Mouse (Mus musculus) stomach, embryonic 14.5 days (tissue): ENCODE results near the gene Evx2. TPM values are rescaled to one million over a fixed set of nuclear protein-coding genes. Genes with fewer than 3 reads are reported as not detected.

Experiments
- ATAC-seq: fragments of 200-750 bp; cut with Nextera tagmentation; 2 replicates; pipeline ENCODE4 v1.8.0; 2017; ENCODE audit warnings: low read depth, moderate TSS enrichment; ENCODE audit not compliant: insufficient number of reproducible peaks, insufficient read depth, low FRiP score
- H3K27ac ChIP-seq: fragments of 300-500 bp; sonication (generic); 2 replicates; pipeline ENCODE4 v1.5.1; 2014; ENCODE audit warnings: mild to moderate bottlenecking, low read length, moderate library complexity, mixed read lengths
- H3K27me3 ChIP-seq: fragments of 300-500 bp; sonication (generic); 2 replicates; pipeline ENCODE4 v1.6.1; 2014; ENCODE audit warnings: low read length, control low read depth, mixed read lengths; ENCODE audit not compliant: control insufficient read depth, insufficient read depth
- H3K36me3 ChIP-seq: fragments of 300-500 bp; sonication (generic); 2 replicates; pipeline ENCODE4 v1.6.1; 2014; ENCODE audit warnings: mild to moderate bottlenecking, control low read depth, low read length, moderate library complexity, mixed read lengths; ENCODE audit not compliant: control insufficient read depth, insufficient read depth
- H3K4me1 ChIP-seq: fragments of 300-500 bp; sonication (generic); 2 replicates; pipeline ENCODE4 v1.6.1; 2014; ENCODE audit warnings: low read length, control low read depth, mixed read lengths; ENCODE audit not compliant: control insufficient read depth, insufficient read depth
- H3K4me2 ChIP-seq: fragments of 300-500 bp; sonication (generic); replicated peaks from 2 replicates; pipeline ENCODE4 v1.6.1; 2014; ENCODE audit warnings: low read depth, low read length, control low read depth
- H3K4me3 ChIP-seq: fragments of 300-500 bp; sonication (generic); 2 replicates; pipeline ENCODE4 v1.5.1; 2014; ENCODE audit warnings: low read depth, low read length, control low read depth
- H3K9ac ChIP-seq: fragments of 300-500 bp; sonication (generic); replicated peaks from 2 replicates; pipeline ENCODE4 v1.6.1; 2014; ENCODE audit warnings: low read depth, mild to moderate bottlenecking, control low read depth, low read length, moderate library complexity, mixed read lengths
- H3K9me3 ChIP-seq: fragments of 300-500 bp; sonication (generic); 2 replicates; pipeline ENCODE4 v1.6.1; 2016; ENCODE audit warnings: low read depth, low read length, control low read depth; ENCODE audit not compliant: control insufficient read depth
- WGBS: fragments of 180-500 bp; shearing (Covaris S2); extraction: QIAGEN DNeasy Blood & Tissue Kit; methylation state at CpG from one replicate; pipeline ENCODE4 v1.1.7; 2014; 5-methylcytosine and 5-hydroxymethylcytosine counted together
- polyA plus RNA-seq: library from polyadenylated mRNA; unstranded; fragments of >200 nt; fragmentation: Nextera tagmentation; extraction: Ambion mirVana; gene quantifications from 2 replicates; pipeline ENCODE4 v1.2.1, GENCODE M21; 2014

Gene Evx2
- polyA plus RNA-seq, 1 experiment from 2014 or later: not detected

DNA sequence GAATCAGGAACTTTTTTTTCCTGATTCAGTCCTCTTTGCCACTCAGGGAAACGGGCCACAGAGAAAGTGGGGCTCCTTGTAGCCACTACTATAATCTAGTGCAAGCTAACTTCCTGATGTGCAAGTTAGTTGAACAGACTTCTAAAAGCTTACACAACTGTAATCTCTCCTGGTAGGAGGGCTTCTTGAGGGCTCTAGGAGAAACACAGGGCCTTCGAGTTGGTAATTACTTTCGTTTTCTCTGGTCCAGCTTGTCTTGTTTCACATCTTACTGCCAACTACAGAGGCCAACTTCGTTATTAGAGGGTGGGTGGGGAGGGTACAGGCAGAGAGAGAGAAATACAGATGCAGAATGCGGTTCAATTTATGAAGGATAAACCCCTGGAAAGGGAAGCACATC, 12.5 kb upstream of the Evx2 start:
- WGBS: 6% methylated on average over 5 of the region's 5 CpGs
- peaks cover 82% of the 10 kb centered on the region for H3K27me3 ChIP-seq
- no peak overlapping the region for H3K4me3 ChIP-seq
- H3K36me3 ChIP-seq: no peaks in the 10 kb centered on the region
- no peak for ATAC-seq
- H3K27ac ChIP-seq: no peak overlapping the region
- H3K4me1 ChIP-seq: peaks cover 6% of the 10 kb centered on the region; the same call in 1 of the 2 replicates
- no peak overlapping the region for H3K9ac ChIP-seq
- H3K9me3 ChIP-seq: no peaks in the 10 kb centered on the region
- H3K4me2 ChIP-seq: no peak overlapping the region

DNA sequence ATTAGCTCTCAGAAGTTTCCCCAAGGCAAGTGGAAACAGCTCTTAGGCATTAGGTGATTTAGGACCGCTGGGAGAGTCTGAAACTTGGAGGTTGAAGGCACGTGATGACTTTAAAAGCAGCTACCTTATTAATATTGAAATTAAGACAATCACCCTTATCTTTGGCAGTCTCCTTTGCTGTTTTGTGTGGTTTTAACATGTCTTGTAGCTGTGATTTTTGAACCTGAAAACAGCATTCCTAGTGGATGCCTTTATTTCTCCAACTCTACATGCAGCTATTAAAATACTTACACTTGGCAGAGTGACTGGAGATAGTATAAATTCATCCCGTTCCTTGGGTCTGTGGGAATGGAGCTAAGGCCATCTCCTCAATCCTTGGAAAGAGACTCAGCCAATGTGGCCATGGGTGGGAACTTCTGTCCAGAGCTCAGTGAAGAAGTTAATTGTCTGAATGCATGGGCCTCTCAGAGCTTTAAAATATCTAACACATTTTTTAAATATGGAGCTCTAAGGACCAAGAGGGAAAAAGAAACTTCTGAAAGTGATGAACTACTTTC, 11.4 kb upstream of the Evx2 start:
- Histone ChIP-seq H3K4me3 (no peak overlapping the region), H3K27me3 (peaks cover 79% of the 10 kb centered on the region), H3K9ac (no peak overlapping the region), H3K4me1 (peaks cover 6% of the 10 kb centered on the region; the same call in 1 of the 2 replicates), H3K36me3 (no peaks in the 10 kb centered on the region), H3K27ac (no peak overlapping the region), H3K4me2 (no peak overlapping the region), H3K9me3 (no peaks in the 10 kb centered on the region)
- ATAC-seq: no peak
- 3% methylated on average over 3 of the region's 3 CpGs for WGBS

GRCm38 (mm10) chr2:74669650-74670235, 10.4 kb upstream of the Evx2 start:
- Histone ChIP-seq H3K4me3 (no peak overlapping the region), H3K4me1 (peaks cover 6% of the 10 kb centered on the region; the same call in 1 of the 2 replicates), H3K36me3 (no peaks in the 10 kb centered on the region), H3K9me3 (no peaks in the 10 kb centered on the region), H3K27ac (no peak overlapping the region), H3K9ac (no peak overlapping the region), H3K27me3 (peaks cover 80% of the 10 kb centered on the region), H3K4me2 (no peak overlapping the region)
- WGBS: 1% methylated on average over 14 of the region's 14 CpGs
- no peak for ATAC-seq

DNA sequence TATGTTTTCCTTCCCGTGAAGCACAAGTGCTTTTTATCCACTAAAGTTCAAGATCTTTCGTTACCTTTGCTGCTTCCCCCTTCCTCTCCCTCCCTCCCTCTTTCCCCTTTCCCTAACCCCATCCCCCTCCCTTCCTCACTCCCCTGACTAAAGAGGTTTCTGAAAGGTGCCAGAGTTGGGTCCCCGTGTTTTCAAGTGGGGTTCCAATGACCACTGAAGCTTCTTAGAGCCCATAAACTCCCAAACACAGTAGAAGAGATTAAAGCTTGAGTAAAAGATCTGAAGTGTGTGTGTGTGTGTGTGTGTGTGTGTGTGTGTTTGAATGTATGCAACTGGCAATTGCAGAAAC, 9.8 kb upstream of the Evx2 start:
- Histone ChIP-seq H3K4me2 (no peak overlapping the region), H3K9ac (no peak overlapping the region), H3K27ac (no peak overlapping the region), H3K4me3 (no peak overlapping the region), H3K27me3 (peaks cover 80% of the 10 kb centered on the region), H3K9me3 (no peaks in the 10 kb centered on the region), H3K4me1 (peaks cover 6% of the 10 kb centered on the region; the same call in 1 of the 2 replicates), H3K36me3 (no peaks in the 10 kb centered on the region)
- ATAC-seq: no peak
- WGBS: 3% methylated on average over 3 of the region's 3 CpGs

GRCm38 (mm10) chr2:74668370-74669229, 9.2 kb upstream of the Evx2 start:
- no peaks in the 10 kb centered on the region for H3K9me3 ChIP-seq
- H3K36me3 ChIP-seq: no peaks in the 10 kb centered on the region
- no peak overlapping the region for H3K27ac ChIP-seq
- H3K9ac ChIP-seq: no peak overlapping the region
- peaks cover 80% of the 10 kb centered on the region for H3K27me3 ChIP-seq
- peaks cover 6% of the 10 kb centered on the region; the same call in 1 of the 2 replicates for H3K4me1 ChIP-seq
- ATAC-seq: peak; percentile 43; the same call in 1 of the 2 replicates
- H3K4me3 ChIP-seq: peak overlapping the region; percentile 29
- H3K4me2 ChIP-seq: peak overlapping the region; percentile 49
- WGBS: under 1% methylated on average over 57 of the region's 74 CpGs

GRCm38 (mm10) chr2:74667842-74668357, 8.5 kb upstream of the Evx2 start, which contains the start of gene Hoxd13:
Gene Hoxd13, plus strand, starts transcription at chr2:74668310.
- ATAC-seq: peak; percentile 46; the same call in 1 of the 2 replicates
- 0% methylated on average over 32 of the region's 51 CpGs for WGBS
- H3K4me3 ChIP-seq: peak within 1 kb of the TSS; percentile 29
- no peak within 1 kb of the TSS for H3K27ac ChIP-seq
- no peaks in the 10 kb centered on the region for H3K9me3 ChIP-seq
- H3K4me2 ChIP-seq: peak within 1 kb of the TSS; percentile 49
- peaks cover 80% of the 10 kb centered on the region for H3K27me3 ChIP-seq
- H3K9ac ChIP-seq: no peak within 1 kb of the TSS
- H3K36me3 ChIP-seq: no peaks in the 10 kb centered on the region
- H3K4me1 ChIP-seq: peaks cover 6% of the 10 kb centered on the region; the same call in 1 of the 2 replicates

DNA sequence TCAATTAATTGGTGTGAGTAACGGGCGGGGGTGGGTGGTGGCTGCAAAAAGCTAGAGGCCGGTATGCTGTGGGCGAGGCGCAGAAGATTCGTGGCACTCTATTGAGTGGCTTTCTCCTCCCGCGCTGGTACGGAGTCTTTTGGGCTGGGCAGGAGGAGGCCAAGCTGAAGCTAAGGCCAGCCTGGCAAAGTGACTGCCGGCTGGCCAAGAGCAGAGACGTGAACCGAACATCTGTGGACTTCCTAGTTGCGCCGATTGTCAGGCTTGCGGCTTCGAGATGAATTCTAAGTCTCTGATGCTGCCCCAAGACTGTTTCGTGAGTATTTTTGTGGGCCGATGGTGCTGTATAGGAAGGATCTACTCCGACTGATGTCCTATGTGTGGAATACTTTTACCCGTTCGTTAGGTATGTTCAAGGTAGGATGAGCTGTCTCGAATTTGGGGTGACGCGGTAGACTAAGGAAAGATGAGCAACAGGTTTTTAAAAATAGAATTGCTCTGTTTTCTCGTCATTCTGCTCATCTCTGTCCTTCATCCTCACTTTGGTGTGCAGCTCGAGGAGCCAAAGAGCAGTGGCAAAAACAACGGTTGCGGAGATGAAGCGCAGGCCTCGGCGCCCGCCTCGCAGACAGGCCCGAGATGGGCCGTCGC, 8.0 kb upstream of the Evx2 start:
- Histone ChIP-seq H3K4me3 (0 out of 2 replicates have a peak overlapping the region, but pooled peaks have one; percentile 29), H3K4me1 (peaks cover 4% of the 10 kb centered on the region; the same call in 1 of the 2 replicates), H3K4me2 (0 out of 2 replicates have a peak overlapping the region, but pooled peaks have one; percentile 49), H3K9me3 (no peaks in the 10 kb centered on the region), H3K27ac (no peak overlapping the region), H3K27me3 (peaks cover 81% of the 10 kb centered on the region), H3K9ac (no peak overlapping the region), H3K36me3 (no peaks in the 10 kb centered on the region)
- 1% methylated on average over 36 of the region's 36 CpGs for WGBS
- no peak for ATAC-seq

GRCm38 (mm10) chr2:74666411-74666810, 7.1 kb upstream of the Evx2 start:
- Histone ChIP-seq H3K9me3 (no peaks in the 10 kb centered on the region), H3K4me3 (no peak overlapping the region)
- WGBS: 4% methylated on average over 7 of the region's 7 CpGs

More at GRCm38 (mm10) chr2:74666411-74666810, 7.1 kb upstream of the Evx2 start:
- ATAC-seq: no peak
- Histone ChIP-seq H3K9ac (no peak overlapping the region), H3K27ac (no peak overlapping the region), H3K27me3 (peaks cover 87% of the 10 kb centered on the region), H3K4me1 (peaks cover 4% of the 10 kb centered on the region; the same call in 1 of the 2 replicates), H3K36me3 (no peaks in the 10 kb centered on the region), H3K4me2 (no peak overlapping the region)
